Mouse (Mus musculus) megakaryocyte, embryonic 14.5 days (primary cell): ENCODE data around the gene Lgr6. TPM values are rescaled to one million over a fixed set of nuclear protein-coding genes. Genes with fewer than 3 reads are reported as not detected.
A peak's percentile ranks its signal among the peaks of the same experiment; 100 is the strongest.

Source experiments
- H3K27me3 ChIP-seq: replicated peaks from 2 replicates; pipeline ENCODE3; 2012; ENCODE audit warnings: inconsistent platforms
- H3K36me3 ChIP-seq: replicated peaks from 2 replicates; pipeline ENCODE3; 2012; ENCODE audit warnings: low read length, inconsistent platforms, mixed read lengths
- H3K4me1 ChIP-seq: 2 replicates; pipeline ENCODE4 v1.6.1; 2012; ENCODE audit warnings: inconsistent platforms
- H3K4me3 ChIP-seq: replicated peaks from 2 replicates; pipeline ENCODE3; 2012; ENCODE audit warnings: moderate library complexity, mild to moderate bottlenecking, inconsistent platforms
- H3K9me3 ChIP-seq: 2 replicates; pipeline ENCODE4 v1.6.1; 2012; ENCODE audit warnings: inconsistent platforms
- FLI1 ChIP-seq: IDR thresholded peaks from 2 replicates; pipeline ENCODE4 v1.6.1; 2012; ENCODE audit warnings: low read length, inconsistent platforms, mixed read lengths
- GATA1 ChIP-seq: IDR thresholded peaks from 3 replicates; pipeline ENCODE4 v1.6.1; 2012; ENCODE audit warnings: mixed read lengths, low read length, inconsistent platforms, borderline replicate concordance
- polyA plus RNA-seq: library from polyadenylated mRNA; stranded (reverse); fragments of >175 nt; gene quantifications from 2 replicates; pipeline ENCODE4 v1.2.3, GENCODE M21; 2012; ENCODE audit warnings: low replicate concordance; ENCODE audit not compliant: insufficient read depth

Lgr6 gene
- polyA plus RNA-seq, 1 experiment, result not detected

GRCm38 (mm10) chr1:135020281-135020940, 84.7 kb downstream of the Lgr6 start:
- Histone ChIP-seq H3K4me3 (no peak overlapping the region), H3K36me3 (no peaks in the 10 kb centered on the region)
- no peak for TF ChIP-seq FLI1
- TF ChIP-seq GATA1, result no peak

GRCm38 (mm10) chr1:135019775-135020167, 85.3 kb downstream of the Lgr6 start:
- Histone ChIP-seq H3K27me3 (peaks cover 79% of the 10 kb centered on the region), H3K4me1 (peaks cover 28% of the 10 kb centered on the region), H3K9me3 (peaks cover 16% of the 10 kb centered on the region), H3K36me3 (no peaks in the 10 kb centered on the region), H3K4me3 (no peak overlapping the region)
- TF ChIP-seq FLI1 (no peak), GATA1 (no peak)

More at GRCm38 (mm10) chr1:135020281-135020940, 84.7 kb downstream of the Lgr6 start:
- H3K27me3 ChIP-seq, result peaks cover 81% of the 10 kb centered on the region
- peaks cover 32% of the 10 kb centered on the region for H3K4me1 ChIP-seq
- peaks cover 16% of the 10 kb centered on the region for H3K9me3 ChIP-seq

GRCm38 (mm10) chr1:135019087-135019774, 85.8 kb downstream of the Lgr6 start:
- H3K9me3 ChIP-seq, result peaks cover 14% of the 10 kb centered on the region
- H3K36me3 ChIP-seq, result no peaks in the 10 kb centered on the region
- TF ChIP-seq GATA1 (no peak), FLI1 (no peak)
- peaks cover 79% of the 10 kb centered on the region for H3K27me3 ChIP-seq
- peak overlapping the region; percentile 62 for H3K4me3 ChIP-seq
- H3K4me1 ChIP-seq, result peaks cover 27% of the 10 kb centered on the region

GRCm38 (mm10) chr1:135017656-135018015, 87.4 kb downstream of the Lgr6 start:
- Histone ChIP-seq H3K4me3 (no peak overlapping the region), H3K9me3 (peaks cover under 1% of the 10 kb centered on the region; the same call in 1 of the 2 replicates), H3K4me1 (peaks cover 27% of the 10 kb centered on the region), H3K27me3 (peaks cover 84% of the 10 kb centered on the region), H3K36me3 (no peaks in the 10 kb centered on the region)
- TF ChIP-seq GATA1 (no peak), FLI1 (no peak)

- no peak overlapping the region for H3K4me3 ChIP-seq
- TF ChIP-seq FLI1, result no peak
- TF ChIP-seq GATA1, result no peak
- H3K36me3 ChIP-seq, result no peaks in the 10 kb centered on the region
- H3K4me1 ChIP-seq, result peaks cover 27% of the 10 kb centered on the region
- no peaks in the 10 kb centered on the region for H3K9me3 ChIP-seq
- H3K27me3 ChIP-seq, result peaks cover 85% of the 10 kb centered on the region
These were observed 88.0 kb downstream of the Lgr6 start for GRCm38 (mm10) chr1:135016907-135017655.

- H3K27me3 ChIP-seq, result peaks cover 82% of the 10 kb centered on the region
- H3K4me1 ChIP-seq, result peaks cover 17% of the 10 kb centered on the region
- TF ChIP-seq GATA1 (no peak), FLI1 (no peak)
- H3K36me3 ChIP-seq, result no peaks in the 10 kb centered on the region
- H3K9me3 ChIP-seq, result no peaks in the 10 kb centered on the region
- no peak overlapping the region for H3K4me3 ChIP-seq
These were observed 90.1 kb downstream of the Lgr6 start for GRCm38 (mm10) chr1:135014921-135015445.

GRCm38 (mm10) chr1:135012472-135012871, 92.6 kb downstream of the Lgr6 start:
- Histone ChIP-seq H3K4me3 (no peak overlapping the region), H3K36me3 (no peaks in the 10 kb centered on the region), H3K27me3 (peaks cover 75% of the 10 kb centered on the region), H3K4me1 (peaks cover 13% of the 10 kb centered on the region), H3K9me3 (no peaks in the 10 kb centered on the region)
- TF ChIP-seq FLI1, result no peak
- TF ChIP-seq GATA1, result no peak

- no peak overlapping the region for H3K4me3 ChIP-seq
- peaks cover 11% of the 10 kb centered on the region for H3K4me1 ChIP-seq
- H3K9me3 ChIP-seq, result no peaks in the 10 kb centered on the region
- no peaks in the 10 kb centered on the region for H3K36me3 ChIP-seq
- H3K27me3 ChIP-seq, result peaks cover 69% of the 10 kb centered on the region
- no peak for TF ChIP-seq GATA1
- TF ChIP-seq FLI1, result no peak
These were observed 93.2 kb downstream of the Lgr6 start for GRCm38 (mm10) chr1:135011912-135012311.

- H3K4me1 ChIP-seq, result no peaks in the 10 kb centered on the region
- no peaks in the 10 kb centered on the region for H3K9me3 ChIP-seq
- no peak overlapping the region for H3K4me3 ChIP-seq
- H3K27me3 ChIP-seq, result peaks cover 63% of the 10 kb centered on the region
- no peak for TF ChIP-seq FLI1
- TF ChIP-seq GATA1, result no peak
- H3K36me3 ChIP-seq, result no peaks in the 10 kb centered on the region
These were observed 95.2 kb downstream of the Lgr6 start for GRCm38 (mm10) chr1:135009833-135010232.
